Mouse (Mus musculus) ES-E14 (cell line): ENCODE data around the gene Atp6v1c2.

Source experiments
- HCFC1 ChIP-seq: IDR thresholded peaks from 2 replicates; pipeline ENCODE4 v1.6.1; 2012; ENCODE audit warnings: low read length, inconsistent platforms, borderline replicate concordance; ENCODE audit not compliant: insufficient read depth
- ZNF384 ChIP-seq: IDR thresholded peaks from 2 replicates; pipeline ENCODE4 v1.6.1; 2012; ENCODE audit warnings: low read depth, low read length, inconsistent platforms

GRCm38 (mm10) chr12:17261005-17261404, 68.2 kb downstream of the Atp6v1c2 start:
- TF ChIP-seq ZNF384: no peak
- no peak for TF ChIP-seq HCFC1
